Mouse (Mus musculus): ENCODE measurements around the gene Sipa1l1. TPM values are rescaled to one million over a fixed set of nuclear protein-coding genes. Genes with fewer than 3 reads are reported as not detected.

Gene Sipa1l1
- polyA plus RNA-seq, 1 experiment: 38.0 TPM

- Histone ChIP-seq H3K27ac (ENCODE audit: insufficient read depth, low read length) (no peak overlapping the region), H3K4me3 (ENCODE audit: insufficient read depth, low read length) (no peak overlapping the region), H3K4me1 (ENCODE audit: control insufficient read depth, insufficient read depth, low read length) (peaks cover 5% of the 10 kb centered on the region; the same call in 1 of the 2 replicates)
- TF ChIP-seq CTCF (IDR thresholded peaks at IDR 0.05; ENCODE audit: borderline replicate concordance, insufficient read depth, low read length) (no peak), POLR2A (IDR thresholded peaks at IDR 0.05; ENCODE audit: low read depth, low read length) (no peak)
Observed at GRCm38 (mm10) chr12:82338550-82338949, 169.4 kb downstream of the Sipa1l1 start.

GRCm38 (mm10) chr12:82339221-82339861, 170.2 kb downstream of the Sipa1l1 start:
- H3K4me1 ChIP-seq (ENCODE audit: control insufficient read depth, insufficient read depth, low read length): peaks cover 5% of the 10 kb centered on the region; the same call in 1 of the 2 replicates
- no peak overlapping the region for H3K4me3 ChIP-seq (ENCODE audit: insufficient read depth, low read length)
- TF ChIP-seq POLR2A (IDR thresholded peaks at IDR 0.05; ENCODE audit: low read depth, low read length) (no peak), CTCF (IDR thresholded peaks at IDR 0.05; ENCODE audit: borderline replicate concordance, insufficient read depth, low read length) (no peak)
- H3K27ac ChIP-seq (ENCODE audit: insufficient read depth, low read length): no peak overlapping the region

GRCm38 (mm10) chr12:82340196-82340918, 171.2 kb downstream of the Sipa1l1 start:
- H3K27ac ChIP-seq (ENCODE audit: insufficient read depth, low read length): no peak overlapping the region
- no peak for TF ChIP-seq POLR2A (IDR thresholded peaks at IDR 0.05; ENCODE audit: low read depth, low read length)
- TF ChIP-seq CTCF (IDR thresholded peaks at IDR 0.05; ENCODE audit: borderline replicate concordance, insufficient read depth, low read length): no peak
- no peak overlapping the region for H3K4me3 ChIP-seq (ENCODE audit: insufficient read depth, low read length)
- H3K4me1 ChIP-seq (ENCODE audit: control insufficient read depth, insufficient read depth, low read length): peaks cover 2% of the 10 kb centered on the region; the same call in 1 of the 2 replicates

GRCm38 (mm10) chr12:82341181-82341580, 172.1 kb downstream of the Sipa1l1 start:
- Histone ChIP-seq H3K4me3 (ENCODE audit: insufficient read depth, low read length) (no peak overlapping the region), H3K27ac (ENCODE audit: insufficient read depth, low read length) (no peak overlapping the region), H3K4me1 (ENCODE audit: control insufficient read depth, insufficient read depth, low read length) (0 out of 2 replicates have a peak, but pooled peaks cover 2% of the 10 kb centered on the region)
- TF ChIP-seq POLR2A (IDR thresholded peaks at IDR 0.05; ENCODE audit: low read depth, low read length) (no peak), CTCF (IDR thresholded peaks at IDR 0.05; ENCODE audit: borderline replicate concordance, insufficient read depth, low read length) (no peak)

GRCm38 (mm10) chr12:82341696-82342095, 172.6 kb downstream of the Sipa1l1 start:
- no peak overlapping the region for H3K4me3 ChIP-seq (ENCODE audit: insufficient read depth, low read length)
- H3K4me1 ChIP-seq (ENCODE audit: control insufficient read depth, insufficient read depth, low read length): 0 out of 2 replicates have a peak, but pooled peaks cover 2% of the 10 kb centered on the region
- no peak overlapping the region for H3K27ac ChIP-seq (ENCODE audit: insufficient read depth, low read length)
- TF ChIP-seq POLR2A (IDR thresholded peaks at IDR 0.05; ENCODE audit: low read depth, low read length) (no peak), CTCF (IDR thresholded peaks at IDR 0.05; ENCODE audit: borderline replicate concordance, insufficient read depth, low read length) (no peak)

- Histone ChIP-seq H3K4me1 (ENCODE audit: control insufficient read depth, insufficient read depth, low read length) (peaks cover 4% of the 10 kb centered on the region; the same call in 1 of the 2 replicates), H3K4me3 (ENCODE audit: insufficient read depth, low read length) (no peak overlapping the region), H3K27ac (ENCODE audit: insufficient read depth, low read length) (no peak overlapping the region)
- TF ChIP-seq CTCF (IDR thresholded peaks at IDR 0.05; ENCODE audit: borderline replicate concordance, insufficient read depth, low read length) (no peak), POLR2A (IDR thresholded peaks at IDR 0.05; ENCODE audit: low read depth, low read length) (no peak)
Observed at GRCm38 (mm10) chr12:82350082-82350481, 181.0 kb downstream of the Sipa1l1 start.

- Histone ChIP-seq H3K4me3 (ENCODE audit: insufficient read depth, low read length) (no peak overlapping the region), H3K4me1 (ENCODE audit: control insufficient read depth, insufficient read depth, low read length) (peaks cover 4% of the 10 kb centered on the region; the same call in 1 of the 2 replicates), H3K27ac (ENCODE audit: insufficient read depth, low read length) (no peak overlapping the region)
- TF ChIP-seq CTCF (IDR thresholded peaks at IDR 0.05; ENCODE audit: borderline replicate concordance, insufficient read depth, low read length) (no peak), POLR2A (IDR thresholded peaks at IDR 0.05; ENCODE audit: low read depth, low read length) (no peak)
Observed at GRCm38 (mm10) chr12:82350891-82351290, 181.8 kb downstream of the Sipa1l1 start.

- no peak overlapping the region for H3K4me3 ChIP-seq (ENCODE audit: insufficient read depth, low read length)
- H3K27ac ChIP-seq (ENCODE audit: insufficient read depth, low read length): no peak overlapping the region
- no peaks in the 10 kb centered on the region for H3K4me1 ChIP-seq (ENCODE audit: control insufficient read depth, insufficient read depth, low read length)
- no peak for TF ChIP-seq POLR2A (IDR thresholded peaks at IDR 0.05; ENCODE audit: low read depth, low read length)
- no peak for TF ChIP-seq CTCF (IDR thresholded peaks at IDR 0.05; ENCODE audit: borderline replicate concordance, insufficient read depth, low read length)
Observed at GRCm38 (mm10) chr12:82353660-82354059, 184.5 kb downstream of the Sipa1l1 start.

- H3K27ac ChIP-seq (ENCODE audit: insufficient read depth, low read length): no peak overlapping the region
- TF ChIP-seq POLR2A (IDR thresholded peaks at IDR 0.05; ENCODE audit: low read depth, low read length) (no peak), CTCF (IDR thresholded peaks at IDR 0.05; ENCODE audit: borderline replicate concordance, insufficient read depth, low read length) (no peak)
- no peaks in the 10 kb centered on the region for H3K4me1 ChIP-seq (ENCODE audit: control insufficient read depth, insufficient read depth, low read length)
- H3K4me3 ChIP-seq (ENCODE audit: insufficient read depth, low read length): no peak overlapping the region
Observed at GRCm38 (mm10) chr12:82355419-82356149, 186.5 kb downstream of the Sipa1l1 start.

All from embryonic fibroblast, embryonic 13.5 days (primary cell).